Mouse (Mus musculus): Measurements from ENCODE around the gene Tmem53.
A peak's percentile ranks its signal among the peaks of the same experiment; 100 is the strongest.

The Tmem53 gene

GRCm38 (mm10) chr4:117283271-117284191 lies 31.8 kb downstream of the Tmem53 start:
- no peak for DNase-seq

GRCm38 (mm10) chr4:117284363-117284762 lies 32.6 kb downstream of the Tmem53 start:
- no peak for DNase-seq

- no peak for DNase-seq
Measured at GRCm38 (mm10) chr4:117288277-117288926, 36.7 kb downstream of the Tmem53 start.

GRCm38 (mm10) chr4:117288927-117289801 lies 37.4 kb downstream of the Tmem53 start:
- peak; percentile 76 to 78 for DNase-seq

- DNase-seq, result no peak
Measured at GRCm38 (mm10) chr4:117291696-117292095, 39.9 kb downstream of the Tmem53 start.

- DNase-seq, result no peak
Measured at GRCm38 (mm10) chr4:117296849-117297593, 45.3 kb downstream of the Tmem53 start.

GRCm38 (mm10) chr4:117297819-117298218 lies 46.1 kb downstream of the Tmem53 start:
- no peak for DNase-seq

- DNase-seq, result no peak
Measured at GRCm38 (mm10) chr4:117299921-117300320, 48.2 kb downstream of the Tmem53 start.

GRCm38 (mm10) chr4:117302027-117302806 lies 50.5 kb downstream of the Tmem53 start:
- no peak for DNase-seq

- DNase-seq, result no peak
Measured at GRCm38 (mm10) chr4:117303581-117304238, 52.0 kb downstream of the Tmem53 start.

- DNase-seq, result no peak
Measured at GRCm38 (mm10) chr4:117304239-117305025, 52.7 kb downstream of the Tmem53 start.

GRCm38 (mm10) chr4:117305461-117305860 lies 53.7 kb downstream of the Tmem53 start:
- no peak for DNase-seq

- no peak for DNase-seq
Measured at GRCm38 (mm10) chr4:117307270-117307669, 55.5 kb downstream of the Tmem53 start.

- DNase-seq, result no peak
Measured at GRCm38 (mm10) chr4:117309427-117309826, 57.7 kb downstream of the Tmem53 start.

GRCm38 (mm10) chr4:117311891-117312290 lies 60.1 kb downstream of the Tmem53 start:
- DNase-seq, result no peak

- DNase-seq, result no peak
Measured at GRCm38 (mm10) chr4:117312416-117313084, 60.8 kb downstream of the Tmem53 start.

GRCm38 (mm10) chr4:117313085-117313424 lies 61.3 kb downstream of the Tmem53 start:
- peak in 1 of 2 experiments; percentile 6 for DNase-seq

- no peak for DNase-seq
Measured at GRCm38 (mm10) chr4:117314849-117315500, 63.2 kb downstream of the Tmem53 start.

- no peak for DNase-seq
Measured at GRCm38 (mm10) chr4:117316800-117317199, 65.0 kb downstream of the Tmem53 start.
